Mouse (Mus musculus): ENCODE data around the gene Wnt5a.

DNA sequence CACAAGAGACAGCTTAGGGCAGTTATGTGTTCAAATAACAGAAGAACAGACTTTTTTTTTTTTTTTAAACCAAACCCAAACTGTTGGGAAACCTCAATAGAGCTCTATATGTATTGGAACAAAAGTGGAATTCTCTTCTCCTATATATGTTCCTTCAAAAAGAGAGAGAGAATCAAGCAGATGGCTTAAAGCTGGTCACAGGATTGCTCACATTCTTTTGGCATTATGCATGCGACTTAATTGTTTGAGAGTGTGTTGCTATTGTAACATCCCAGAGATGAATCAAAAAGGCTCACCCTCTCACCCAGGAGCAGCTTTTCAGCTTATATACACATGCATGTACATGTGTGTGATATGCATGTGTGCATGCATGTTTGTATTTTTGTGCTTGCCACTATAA, 21.0 kb downstream of the Wnt5a start:
- TF ChIP-seq POLR2A (IDR thresholded peaks at IDR 0.05; ENCODE audit: borderline replicate concordance, extremely low read depth, insufficient read depth, insufficient read length, poor library complexity, severe bottlenecking) (no peak), CTCF (IDR thresholded peaks at IDR 0.05; ENCODE audit: borderline replicate concordance, extremely low read depth, insufficient read depth, insufficient read length) (no peak)

Data from brain, embryonic 14.5 days (tissue).